Mouse (Mus musculus) MEL (cell line): ENCODE measurements at regions not wholly inside any gene's neighbourhood (a gene's known extent, or its start where the extent isn't known, plus 50 kb on each side); places are given as distances from the start of the nearest gene placed in this dataset.

Experiments
- DNase-seq: peaks from one replicate; pipeline ENCODE4 v3.0.0; 2011; ENCODE audit warnings: low read depth, low spot score
- H3K27ac ChIP-seq: 2 replicates; pipeline ENCODE4 v1.5.1; 2012; ENCODE audit warnings: low read depth, mild to moderate bottlenecking, control low read depth, low read length, moderate library complexity; ENCODE audit not compliant: control insufficient read depth
- H3K27me3 ChIP-seq, 2 experiments: fragments of 150-350 bp in 1 of 2; sonication (generic) in 1 of 2; 2 replicates each; pipeline ENCODE4 v1.6.1; 2012; ENCODE audit warnings: low read length in 2 of 2, mild to moderate bottlenecking in 2 of 2, improper control_type of control experiment in 1 of 2, moderate library complexity in 1 of 2; ENCODE audit not compliant: insufficient read depth in 2 of 2, control insufficient read depth in 1 of 2
- H3K36me3 ChIP-seq, 2 experiments: 2 replicates each; pipeline ENCODE4 v1.6.1; 2012 to 2014; ENCODE audit warnings: low read length in 2 of 2, improper control_type of control experiment in 1 of 2, inconsistent platforms in 1 of 2, mild to moderate bottlenecking in 1 of 2; ENCODE audit not compliant: insufficient read depth in 2 of 2, control insufficient read depth in 1 of 2
- H3K4me1 ChIP-seq, 2 experiments: fragments of 150-350 bp in 1 of 2; sonication (generic) in 1 of 2; 2 replicates each; pipeline ENCODE4 v1.6.1; 2012; ENCODE audit warnings: low read length in 2 of 2, improper control_type of control experiment in 1 of 2, mild to moderate bottlenecking in 1 of 2; ENCODE audit not compliant: insufficient read depth in 2 of 2, control insufficient read depth in 1 of 2
- H3K4me3 ChIP-seq, 2 experiments: fragments of 150-350 bp in 1 of 2; sonication (generic) in 1 of 2; 2 replicates each; pipeline ENCODE4 v1.5.1; 2012; ENCODE audit warnings: low read depth in 2 of 2, low read length in 2 of 2, mild to moderate bottlenecking in 2 of 2, moderate library complexity in 2 of 2, control low read depth in 1 of 2, improper control_type of control experiment in 1 of 2; ENCODE audit not compliant: control insufficient read depth in 1 of 2, insufficient read depth in 1 of 2
- H3K79me2 ChIP-seq: 2 replicates; pipeline ENCODE4 v1.6.1; 2012; ENCODE audit warnings: mild to moderate bottlenecking, low read length, moderate library complexity; ENCODE audit not compliant: control insufficient read depth, poor library complexity, insufficient read depth
- H3K9ac ChIP-seq: 2 replicates; pipeline ENCODE4 v1.6.1; 2012; ENCODE audit warnings: low read depth, mild to moderate bottlenecking, control low read depth, low read length, moderate library complexity; ENCODE audit not compliant: control insufficient read depth, poor library complexity, severe bottlenecking
- H3K9me3 ChIP-seq: fragments of 150-350 bp; sonication (generic); replicated peaks from 2 replicates; pipeline ENCODE4 v1.6.1; 2012; ENCODE audit warnings: mild to moderate bottlenecking, low read length, improper control_type of control experiment, moderate library complexity; ENCODE audit not compliant: insufficient read depth
- CHD1 ChIP-seq: IDR thresholded peaks from 2 replicates; pipeline ENCODE4 v1.6.1; 2012; ENCODE audit warnings: low read depth, mild to moderate bottlenecking, inconsistent platforms, low read length, improper control_type of control experiment
- CHD2 ChIP-seq: IDR thresholded peaks from 2 replicates; pipeline ENCODE4 v1.6.1; 2011; ENCODE audit warnings: low read length, improper control_type of control experiment
- CTCF ChIP-seq, 3 experiments: IDR thresholded peaks in 2 of 3; conservative IDR thresholded peaks in 1 of 3; 2 replicates each; pipeline ENCODE4 v1.5.1; 2011 to 2012; ENCODE audit warnings: low read length in 3 of 3, low read depth in 2 of 3, mild to moderate bottlenecking in 2 of 3, improper control_type of control experiment in 1 of 3, inconsistent platforms in 1 of 3, mixed read lengths in 1 of 3, moderate library complexity in 1 of 3; ENCODE audit not compliant: control insufficient read depth in 1 of 3, insufficient read depth in 1 of 3, poor library complexity in 1 of 3, severe bottlenecking in 1 of 3
- E2F4 ChIP-seq: IDR thresholded peaks from 2 replicates; pipeline ENCODE4 v1.6.1; 2011; ENCODE audit warnings: low read depth, low read length, improper control_type of control experiment, borderline replicate concordance
- ELF1 ChIP-seq: IDR thresholded peaks from 2 replicates; pipeline ENCODE4 v1.6.1; 2014; ENCODE audit warnings: low read depth, mild to moderate bottlenecking, inconsistent platforms, low read length, improper control_type of control experiment, moderate library complexity
- GATA1 ChIP-seq: IDR thresholded peaks from 2 replicates; pipeline ENCODE4 v1.6.1; 2011; ENCODE audit warnings: low read depth, low read length, improper control_type of control experiment
- HCFC1 ChIP-seq: IDR thresholded peaks from 2 replicates; pipeline ENCODE4 v1.6.1; 2012; ENCODE audit warnings: low read depth, mild to moderate bottlenecking, inconsistent platforms, low read length, improper control_type of control experiment, moderate library complexity
- JUND ChIP-seq: IDR thresholded peaks from 2 replicates; pipeline ENCODE4 v1.6.1; 2011; ENCODE audit warnings: low read depth, mild to moderate bottlenecking, improper control_type of control experiment, low read length
- KAT2A ChIP-seq: conservative IDR thresholded peaks from 2 replicates; pipeline ENCODE4 v1.6.1; 2012; ENCODE audit warnings: low read depth, low read length, improper control_type of control experiment, inconsistent platforms
- MAFK ChIP-seq: IDR thresholded peaks from 2 replicates; pipeline ENCODE4 v1.6.1; 2011; ENCODE audit warnings: low read depth, mild to moderate bottlenecking, low read length, improper control_type of control experiment, borderline replicate concordance
- MAX ChIP-seq: IDR thresholded peaks from 2 replicates; pipeline ENCODE4 v1.6.1; 2011; ENCODE audit warnings: low read length, improper control_type of control experiment
- MEF2A ChIP-seq: IDR thresholded peaks from 2 replicates; pipeline ENCODE4 v1.6.1; 2014; ENCODE audit warnings: low read depth, mild to moderate bottlenecking, inconsistent platforms, low read length, improper control_type of control experiment; ENCODE audit not compliant: poor library complexity, insufficient replicate concordance, severe bottlenecking; ENCODE audit errors: extremely low read depth
- POLR2A ChIP-seq, 2 experiments: IDR thresholded peaks; 2 replicates each; pipeline ENCODE4 v1.6.1; 2011 to 2012; ENCODE audit warnings: low read length in 2 of 2, mild to moderate bottlenecking in 2 of 2, control low read depth in 1 of 2, improper control_type of control experiment in 1 of 2, low read depth in 1 of 2, moderate library complexity in 1 of 2; ENCODE audit not compliant: control insufficient read depth in 1 of 2, insufficient read depth in 1 of 2, poor library complexity in 1 of 2
- POLR2AphosphoS2 ChIP-seq: IDR thresholded peaks from 2 replicates; pipeline ENCODE4 v1.6.1; 2011; ENCODE audit warnings: low read length, improper control_type of control experiment
- SIN3A ChIP-seq: IDR thresholded peaks from 2 replicates; pipeline ENCODE4 v1.6.1; 2012; ENCODE audit warnings: low read length, improper control_type of control experiment, inconsistent platforms
- TAL1 ChIP-seq: IDR thresholded peaks from 2 replicates; pipeline ENCODE4 v1.6.1; 2012; ENCODE audit warnings: mild to moderate bottlenecking, inconsistent platforms, low read length, moderate library complexity, mixed read lengths
- TBP ChIP-seq: IDR thresholded peaks from 2 replicates; pipeline ENCODE4 v1.8.0; 2011; ENCODE audit warnings: low read depth, low read length, improper control_type of control experiment
- TCF12 ChIP-seq: IDR thresholded peaks from 2 replicates; pipeline ENCODE4 v1.6.1; 2014; ENCODE audit warnings: low read depth, mild to moderate bottlenecking, inconsistent platforms, low read length, improper control_type of control experiment, moderate library complexity
- UBTF ChIP-seq: IDR thresholded peaks from 2 replicates; pipeline ENCODE4 v1.6.1; 2012; ENCODE audit warnings: low read depth, mild to moderate bottlenecking, inconsistent platforms, low read length, improper control_type of control experiment, moderate library complexity, borderline replicate concordance; ENCODE audit not compliant: insufficient read depth
- ZC3H11A ChIP-seq: IDR thresholded peaks from 2 replicates; pipeline ENCODE4 v1.6.1; 2012; ENCODE audit warnings: low read depth, mild to moderate bottlenecking, inconsistent platforms, low read length, improper control_type of control experiment
- ZKSCAN1 ChIP-seq: IDR thresholded peaks from 2 replicates; pipeline ENCODE4 v1.6.1; 2012; ENCODE audit warnings: low read depth, mild to moderate bottlenecking, inconsistent platforms, low read length, improper control_type of control experiment, moderate library complexity
- ZMIZ1 ChIP-seq: IDR thresholded peaks from 2 replicates; pipeline ENCODE4 v1.6.1; 2012; ENCODE audit warnings: low read depth, mild to moderate bottlenecking, inconsistent platforms, low read length, improper control_type of control experiment, moderate library complexity
- ZNF384 ChIP-seq: IDR thresholded peaks from 2 replicates; pipeline ENCODE4 v1.6.1; 2012; ENCODE audit warnings: low read depth, mild to moderate bottlenecking, inconsistent platforms, low read length, improper control_type of control experiment

DNA sequence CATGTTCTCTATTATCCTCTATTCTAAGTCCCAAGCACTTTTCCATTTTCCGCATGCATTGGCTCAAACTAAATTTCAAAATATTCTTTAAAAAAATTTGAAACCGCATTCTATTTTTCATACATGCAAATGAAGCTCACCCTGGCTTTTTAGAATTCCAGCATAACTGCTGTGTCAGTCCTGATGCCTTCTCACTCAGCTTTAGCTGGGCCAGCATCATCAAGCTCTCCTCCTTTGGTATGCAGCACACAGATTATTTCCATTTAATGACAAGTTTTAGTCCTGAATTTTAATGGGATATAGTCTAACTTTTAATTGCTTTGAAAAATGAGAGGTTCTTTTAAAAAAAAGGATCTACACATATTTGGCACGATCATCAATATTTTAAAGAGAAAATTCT lies 174.9 kb upstream of the Aco1 start:
- DNase-seq: no peak
- no peak overlapping the region for H3K27ac ChIP-seq
- H3K36me3 ChIP-seq: no peaks in the 10 kb centered on the region
- H3K79me2 ChIP-seq: no peaks in the 10 kb centered on the region
- no peak for TF ChIP-seq SIN3A
- TF ChIP-seq CTCF (IDR thresholded peaks at IDR 0.05 in 2 of 3, conservative IDR thresholded peaks at IDR 0.05 in 1 of 3; ENCODE audit: control insufficient read depth in 1 of 3, insufficient read depth in 1 of 3, low read depth in 2 of 3, low read length in 3 of 3, poor library complexity in 1 of 3, severe bottlenecking in 1 of 3): no peak
- no peak for TF ChIP-seq ZMIZ1
- no peak for TF ChIP-seq MEF2A
- no peak for TF ChIP-seq TCF12
- TF ChIP-seq HCFC1: no peak
- TF ChIP-seq CHD1: no peak
- TF ChIP-seq MAFK: no peak
- TF ChIP-seq ELF1: no peak
- TF ChIP-seq ZC3H11A: no peak
- no peak for TF ChIP-seq JUND
- no peak for TF ChIP-seq TAL1
- no peak for TF ChIP-seq ZKSCAN1
- no peak for TF ChIP-seq TBP
- no peak for TF ChIP-seq E2F4
- no peak for TF ChIP-seq UBTF
- no peak overlapping the region for H3K4me3 ChIP-seq
- no peak overlapping the region for H3K9ac ChIP-seq
- H3K27me3 ChIP-seq: no peaks in the 10 kb centered on the region
- H3K9me3 ChIP-seq: no peaks in the 10 kb centered on the region
- no peaks in the 10 kb centered on the region for H3K4me1 ChIP-seq

DNA sequence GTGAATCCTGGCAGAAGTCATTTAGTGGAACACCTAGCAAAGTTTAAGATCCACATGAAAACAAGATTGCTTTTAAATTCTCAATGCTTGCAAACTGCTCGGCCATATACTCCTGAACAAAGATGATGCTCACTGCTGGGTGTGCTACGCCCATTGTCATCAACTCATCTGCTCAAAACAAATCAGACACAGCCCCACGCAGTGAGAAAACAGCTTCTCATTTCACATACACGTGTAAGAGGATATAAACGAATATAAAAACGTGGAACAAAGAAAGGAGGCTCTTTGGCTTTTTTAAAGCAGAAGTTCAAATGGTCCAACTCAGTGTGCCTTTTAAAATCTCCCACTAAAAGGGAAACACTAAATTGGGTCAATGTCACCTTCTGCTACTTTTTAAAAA lies 151.5 kb upstream of the Aco1 start:
- Histone ChIP-seq H3K79me2 (no peaks in the 10 kb centered on the region), H3K4me1 (no peaks in the 10 kb centered on the region), H3K27me3 (no peaks in the 10 kb centered on the region), H3K4me3 (no peak overlapping the region), H3K9me3 (no peaks in the 10 kb centered on the region), H3K36me3 (no peaks in the 10 kb centered on the region), H3K9ac (no peak overlapping the region), H3K27ac (no peak overlapping the region)
- DNase-seq: no peak
- no peak for TF ChIP-seq SIN3A
- no peak for TF ChIP-seq ELF1
- TF ChIP-seq ZMIZ1: no peak
- no peak for TF ChIP-seq MAX
- TF ChIP-seq POLR2A (IDR thresholded peaks at IDR 0.05; ENCODE audit: control insufficient read depth in 1 of 2, insufficient read depth in 1 of 2, low read depth in 1 of 2, low read length in 2 of 2, poor library complexity in 1 of 2): no peak
- TF ChIP-seq TAL1: no peak
- TF ChIP-seq TBP: no peak
- no peak for TF ChIP-seq ZNF384
- TF ChIP-seq KAT2A: no peak
- TF ChIP-seq POLR2AphosphoS2: no peak
- no peak for TF ChIP-seq CHD2
- TF ChIP-seq GATA1: no peak
